ENCODE assay signal across 8 mouse cellular contexts in genomic region chr10:127380251-127380691, GRCm38 (mm10). TPM values are rescaled to one million over a fixed set of nuclear protein-coding genes. Genes with fewer than 3 reads are reported as not detected.
DNase-seq lines count a peak whose midpoint lies in the region; ATAC-seq and TF ChIP-seq lines count a peak whose summit lies in the region.

TSS of gene R3hdm2 (plus strand) at chr10:127380327.

- peak within 1 kb of the TSS; percentile 70 for H3K4me3 ChIP-seq in embryonic facial prominence, embryonic 13.5 days
- peak within 1 kb of the TSS; percentile 81 for H3K4me3 ChIP-seq in heart, adult 2 months
- H3K4me3 ChIP-seq in limb, embryonic 13.5 days, result peak within 1 kb of the TSS; percentile 69
- peak within 1 kb of the TSS; percentile 80 for H3K4me3 ChIP-seq in midbrain, embryonic 16.5 days (ENCODE audit: low read depth, low read length)

- peak within 1 kb of the TSS; percentile 66 for H3K4me2 ChIP-seq in embryonic facial prominence, embryonic 13.5 days
- peak within 1 kb of the TSS; percentile 69 for H3K4me2 ChIP-seq in limb, embryonic 13.5 days (replicated peaks)
- peak within 1 kb of the TSS; percentile 78 for H3K4me2 ChIP-seq in midbrain, embryonic 16.5 days (ENCODE audit: low read length)

- no peak; the same call in 1 of the 2 replicates for TF ChIP-seq POLR2A in heart, adult 2 months (IDR thresholded peaks at IDR 0.05; ENCODE audit: insufficient read depth, low read depth, low read length)

- H3K4me1 ChIP-seq in embryonic facial prominence, embryonic 13.5 days, result peaks cover 18% of the 10 kb centered on the region
- H3K4me1 ChIP-seq in heart, adult 2 months (ENCODE audit: control insufficient read depth, insufficient read depth, low read length), result peaks cover 4% of the 10 kb centered on the region
- H3K4me1 ChIP-seq in limb, embryonic 13.5 days, result peaks cover 15% of the 10 kb centered on the region
- peaks cover 8% of the 10 kb centered on the region for H3K4me1 ChIP-seq in midbrain, embryonic 16.5 days (ENCODE audit: control insufficient read depth, insufficient read depth, low read length)

- H3K27me3 ChIP-seq in embryonic facial prominence, embryonic 13.5 days, result no peaks in the 10 kb centered on the region
- H3K27me3 ChIP-seq in heart, adult 2 months (ENCODE audit: control insufficient read depth, insufficient read depth, low read length), result no peaks in the 10 kb centered on the region
- no peaks in the 10 kb centered on the region for H3K27me3 ChIP-seq in limb, embryonic 13.5 days
- no peaks in the 10 kb centered on the region for H3K27me3 ChIP-seq in midbrain, embryonic 16.5 days (ENCODE audit: control insufficient read depth, insufficient read depth, low read depth, low read length)

- intact Hi-C loops in heart, adult 2 months (cut with DNase I), result loop anchor here (5.0 kb wide), 1 partner anchor 47 kb away; no protein-coding TSS in a partner anchor

- H3K79me2 ChIP-seq in heart, adult 2 months (replicated peaks; ENCODE audit: control insufficient read depth, insufficient read depth, low read length), result peaks cover 3% of the 10 kb centered on the region

- peaks cover 6% of the 10 kb centered on the region; the same call in 1 of the 2 replicates for H3K36me3 ChIP-seq in embryonic facial prominence, embryonic 13.5 days
- H3K36me3 ChIP-seq in heart, adult 2 months (ENCODE audit: control insufficient read depth, insufficient read depth, low read length), result peaks cover 3% of the 10 kb centered on the region; the same call in 1 of the 2 replicates
- H3K36me3 ChIP-seq in limb, embryonic 13.5 days, result no peaks in the 10 kb centered on the region
- no peaks in the 10 kb centered on the region for H3K36me3 ChIP-seq in midbrain, embryonic 16.5 days (ENCODE audit: control insufficient read depth, insufficient read depth, low read length)

- no peaks in the 10 kb centered on the region for H3K9me3 ChIP-seq in embryonic facial prominence, embryonic 13.5 days
- no peaks in the 10 kb centered on the region for H3K9me3 ChIP-seq in limb, embryonic 13.5 days
- H3K9me3 ChIP-seq in midbrain, embryonic 16.5 days (replicated peaks; ENCODE audit: control insufficient read depth, low read length, poor library complexity, severe bottlenecking), result no peaks in the 10 kb centered on the region

- no peak for TF ChIP-seq CTCF in heart, adult 2 months (IDR thresholded peaks at IDR 0.05)

- peak within 1 kb of the TSS; percentile 95 for H3K27ac ChIP-seq in embryonic facial prominence, embryonic 13.5 days
- peak within 1 kb of the TSS; percentile 94 for H3K27ac ChIP-seq in heart, adult 2 months
- peak within 1 kb of the TSS; percentile 94 for H3K27ac ChIP-seq in limb, embryonic 13.5 days
- H3K27ac ChIP-seq in midbrain, embryonic 16.5 days (ENCODE audit: low read length), result peak within 1 kb of the TSS; percentile 95

- under 1% methylated on average over 40 of the region's 53 CpGs for WGBS in embryonic facial prominence, embryonic 13.5 days
- WGBS in heart, adult 2 months, result under 1% methylated on average over 51 of the region's 53 CpGs
- WGBS in limb, embryonic 13.5 days, result under 1% methylated on average over 47 of the region's 53 CpGs
- WGBS in midbrain, embryonic 16.5 days, result 0% methylated on average over 20 of the region's 53 CpGs

- ATAC-seq in embryonic facial prominence, embryonic 13.5 days (ENCODE audit: insufficient number of reproducible peaks, insufficient read depth, low FRiP score, low TSS enrichment, low read depth), result peak; percentile 96
- peak; percentile 96 for ATAC-seq in limb, embryonic 13.5 days (ENCODE audit: low FRiP score, low read depth)
- peak; percentile 94 for ATAC-seq in midbrain, embryonic 16.5 days

- TF ChIP-seq EP300 in heart, adult 2 months (IDR thresholded peaks at IDR 0.05; ENCODE audit: insufficient read depth, low read depth, low read length), result no peak

- DNase-seq in 3134 (ENCODE audit: extremely low read depth, insufficient read length, low spot score), result peak; percentile 93
- DNase-seq in adrenal gland, postnatal 36 days, result peak; percentile 94 to 96
- peak; percentile 91 to 95 for DNase-seq in heart, adult 2 months
- DNase-seq in kidney, adult 8-10 months, result peak; percentile 88 to 89
- peak; percentile 77 to 92 for DNase-seq in spleen, postnatal 10 days (ENCODE audit: low spot score in 2 of 2)

- H3K9ac ChIP-seq in embryonic facial prominence, embryonic 13.5 days, result peak within 1 kb of the TSS; percentile 85
- peak within 1 kb of the TSS; percentile 96 for H3K9ac ChIP-seq in heart, adult 2 months (ENCODE audit: low read depth, low read length)
- H3K9ac ChIP-seq in limb, embryonic 13.5 days, result peak within 1 kb of the TSS; percentile 86
- H3K9ac ChIP-seq in midbrain, embryonic 16.5 days (ENCODE audit: low read depth, low read length), result peak within 1 kb of the TSS; percentile 87

RNA-seq across cellular contexts. Expression of gene R3hdm2, which starts in this region (rescaled TPM):
- 100 to 1,000 TPM; 115 to 126 TPM for total RNA-seq in adrenal gland, postnatal 36 days (2021)
- 57.7 and 58.8 TPM in 2 replicates for polyA plus RNA-seq in embryonic facial prominence, embryonic 13.5 days (2015; fragmentation: Nextera tagmentation; extraction: Ambion mirVana)
- total RNA-seq in heart, adult 2 months (2021), result 100 to 1,000 TPM; 151 to 171 TPM
- 120 and 154 TPM in 2 replicates for polyA plus RNA-seq in heart, adult 2 months (2012; rRNA removed)
- 43.3 and 54.5 TPM in 2 replicates for polyA plus RNA-seq in limb, embryonic 13.5 days (2015; fragmentation: Nextera tagmentation; extraction: Ambion mirVana)
- polyA plus RNA-seq in midbrain, embryonic 16.5 days (2015; fragmentation: Nextera tagmentation; extraction: Ambion mirVana), result 35.2 and 35.9 TPM in 2 replicates

Comparison
In these comparisons a context has a peak if more than half of its experiments do, and no peak if none do; other contexts are left out.
1. Peak in every context shown above with its lines: DNase-seq, ATAC-seq, H3K4me3 ChIP-seq and H3K27ac ChIP-seq.